Mouse (Mus musculus) lung, postnatal 0 days (tissue): ENCODE results near the gene Tcf3. TPM values are rescaled to one million over a fixed set of nuclear protein-coding genes. Genes with fewer than 3 reads are reported as not detected.

Source experiments
- ATAC-seq: fragments of 200-750 bp; cut with Nextera tagmentation; 2 replicates; pipeline ENCODE4 v1.8.0; 2017; ENCODE audit warnings: moderate library complexity
- DNase-seq: peaks from one replicate; pipeline ENCODE4 v3.0.0-alpha.2; 2016; ENCODE audit warnings: low spot score
- H3K27ac ChIP-seq: fragments of 300-500 bp; sonication (generic); 2 replicates; pipeline ENCODE4 v1.5.1; 2014; ENCODE audit warnings: antibody characterized with exemption, mild to moderate bottlenecking, low read length, mixed read lengths
- H3K27me3 ChIP-seq: fragments of 300-500 bp; sonication (generic); replicated peaks from 2 replicates; pipeline ENCODE4 v1.6.1; 2014; ENCODE audit warnings: low read length, mixed read lengths; ENCODE audit not compliant: insufficient read depth
- H3K36me3 ChIP-seq: fragments of 300-500 bp; sonication (generic); 2 replicates; pipeline ENCODE4 v1.6.1; 2014; ENCODE audit warnings: low read length, mixed read lengths; ENCODE audit not compliant: insufficient read depth
- H3K4me1 ChIP-seq: fragments of 300-500 bp; sonication (generic); 2 replicates; pipeline ENCODE4 v1.6.1; 2014; ENCODE audit warnings: antibody characterized with exemption, low read depth, low read length, mixed read lengths; ENCODE audit not compliant: insufficient read depth
- H3K4me2 ChIP-seq: fragments of 300-500 bp; sonication (generic); replicated peaks from 2 replicates; pipeline ENCODE4 v1.6.1; 2014; ENCODE audit warnings: low read depth, mild to moderate bottlenecking, low read length, moderate library complexity, mixed read lengths
- H3K4me3 ChIP-seq: fragments of 300-500 bp; sonication (generic); 2 replicates; pipeline ENCODE4 v1.5.1; 2014; ENCODE audit warnings: low read depth, low read length
- H3K9ac ChIP-seq: fragments of 300-500 bp; sonication (generic); replicated peaks from 2 replicates; pipeline ENCODE4 v1.6.1; 2014; ENCODE audit warnings: low read depth, mild to moderate bottlenecking
- H3K9me3 ChIP-seq: fragments of 300-500 bp; sonication (generic); 2 replicates; pipeline ENCODE4 v1.6.1; 2016; ENCODE audit warnings: low read length, mixed read lengths
- CTCF ChIP-seq: IDR thresholded peaks from 2 replicates; pipeline ENCODE4 v1.5.1; 2016; ENCODE audit warnings: antibody characterized with exemption, mild to moderate bottlenecking
- EP300 ChIP-seq: IDR thresholded peaks from 2 replicates; pipeline ENCODE4 v1.6.1; 2016; ENCODE audit warnings: antibody characterized with exemption, mild to moderate bottlenecking, control low read depth
- WGBS: fragments of 180-500 bp; shearing (Covaris S2); extraction: QIAGEN DNeasy Blood & Tissue Kit; methylation state at CpG from one replicate; pipeline ENCODE4 v1.1.7; 2014; 5-methylcytosine and 5-hydroxymethylcytosine counted together
- polyA plus RNA-seq: library from polyadenylated mRNA; unstranded; fragments of >200 nt; fragmentation: Nextera tagmentation; extraction: Ambion mirVana; gene quantifications from 2 replicates; pipeline ENCODE4 v1.2.1, GENCODE M21; 2015

Tcf3 gene
- polyA plus RNA-seq, 1 experiment from 2014 or later: 34.7 TPM

GRCm38 (mm10) chr10:80405481-80406173, 27.8 kb downstream of the Tcf3 start:
- DNase-seq (no peak), ATAC-seq (no peak)
- Histone ChIP-seq H3K27ac (no peak overlapping the region), H3K36me3 (peaks cover 19% of the 10 kb centered on the region; the same call in 1 of the 2 replicates), H3K9me3 (no peaks in the 10 kb centered on the region), H3K4me2 (peak overlapping the region; percentile 92), H3K4me3 (peak overlapping the region; percentile 74), H3K27me3 (no peaks in the 10 kb centered on the region), H3K9ac (peak overlapping the region; percentile 78), H3K4me1 (peaks cover 14% of the 10 kb centered on the region; the same call in 1 of the 2 replicates)
- WGBS: 49% methylated on average over 10 of the region's 10 CpGs
- TF ChIP-seq CTCF (peak; percentile 40), EP300 (no peak)

GRCm38 (mm10) chr10:80403044-80403692, 30.3 kb downstream of the Tcf3 start:
- no peak overlapping the region for H3K4me3 ChIP-seq
- H3K27ac ChIP-seq: no peak overlapping the region
- TF ChIP-seq EP300 (no peak), CTCF (peak; percentile 68)
- H3K9me3 ChIP-seq: no peaks in the 10 kb centered on the region
- DNase-seq (peak; percentile 72), ATAC-seq (no peak)
- no peak overlapping the region for H3K4me2 ChIP-seq
- H3K9ac ChIP-seq: no peak overlapping the region
- H3K4me1 ChIP-seq: peaks cover 20% of the 10 kb centered on the region; the same call in 1 of the 2 replicates
- H3K27me3 ChIP-seq: no peaks in the 10 kb centered on the region
- H3K36me3 ChIP-seq: peaks cover 15% of the 10 kb centered on the region; the same call in 1 of the 2 replicates
- WGBS: 67% methylated on average over 4 of the region's 4 CpGs

GRCm38 (mm10) chr10:80400704-80401161, 32.7 kb downstream of the Tcf3 start:
- Histone ChIP-seq H3K27ac (peak overlapping the region; percentile 89), H3K27me3 (no peaks in the 10 kb centered on the region), H3K4me1 (peaks cover 14% of the 10 kb centered on the region), H3K9me3 (no peaks in the 10 kb centered on the region), H3K4me2 (no peak overlapping the region), H3K4me3 (no peak overlapping the region), H3K9ac (no peak overlapping the region), H3K36me3 (peaks cover 15% of the 10 kb centered on the region; the same call in 1 of the 2 replicates)
- 55% methylated on average over 4 of the region's 4 CpGs for WGBS
- DNase-seq (no peak), ATAC-seq (no peak)
- TF ChIP-seq CTCF (no peak), EP300 (no peak)

GRCm38 (mm10) chr10:80399973-80400703, 33.3 kb downstream of the Tcf3 start:
- Histone ChIP-seq H3K27ac (peak overlapping the region; percentile 89), H3K4me2 (peak overlapping the region; percentile 66), H3K9ac (peak overlapping the region; percentile 29; the same call in 1 of the 2 replicates), H3K4me3 (peak overlapping the region; percentile 43), H3K27me3 (no peaks in the 10 kb centered on the region), H3K9me3 (no peaks in the 10 kb centered on the region), H3K4me1 (peaks cover 12% of the 10 kb centered on the region), H3K36me3 (peaks cover 17% of the 10 kb centered on the region; the same call in 1 of the 2 replicates)
- ATAC-seq (no peak; the same call in 1 of the 2 replicates), DNase-seq (no peak)
- WGBS: 16% methylated on average over 17 of the region's 17 CpGs
- TF ChIP-seq EP300 (no peak), CTCF (no peak)

- peak; percentile 95 for ATAC-seq
- no peaks in the 10 kb centered on the region for H3K27me3 ChIP-seq
- peak within 1 kb of the TSS; percentile 73 for H3K4me2 ChIP-seq
- TF ChIP-seq CTCF (no peak), EP300 (no peak)
- peak within 1 kb of the TSS; percentile 98 for H3K27ac ChIP-seq
- WGBS: under 1% methylated on average over 63 of the region's 82 CpGs
- peak within 1 kb of the TSS; percentile 86 for H3K4me3 ChIP-seq
- H3K9ac ChIP-seq: peak within 1 kb of the TSS; percentile 87
- DNase-seq: peak; percentile 100
- H3K9me3 ChIP-seq: no peaks in the 10 kb centered on the region
- H3K36me3 ChIP-seq: peaks cover 24% of the 10 kb centered on the region; the same call in 1 of the 2 replicates
- H3K4me1 ChIP-seq: peaks cover 12% of the 10 kb centered on the region
Observed at GRCm38 (mm10) chr10:80399191-80399972, 34.1 kb downstream of the Tcf3 start, which contains the start of gene Mbd3. Mbd3 (minus strand) TSS chr10:80399550.
